Mouse (Mus musculus) G1E (cell line): ENCODE measurements at regions not wholly inside any gene's neighbourhood (a gene's known extent, or its start where the extent isn't known, plus 50 kb on each side); places are given as distances from the start of the nearest gene placed in this dataset.

Source experiments
- ATAC-seq: 2 replicates; pipeline ENCODE4 v1.8.0; 2016; ENCODE audit warnings: mild to moderate bottlenecking; ENCODE audit not compliant: insufficient number of reproducible peaks, poor library complexity, low FRiP score, severe bottlenecking; ENCODE audit errors: extremely low read depth
- DNase-seq: peaks from one replicate; pipeline ENCODE4 v3.0.0; 2012; ENCODE audit warnings: low spot score
- H3K27me3 ChIP-seq: 2 replicates; pipeline ENCODE4 v1.6.1; 2012; ENCODE audit warnings: mild to moderate bottlenecking, low read length, inconsistent platforms; ENCODE audit not compliant: insufficient read depth
- H3K36me3 ChIP-seq: replicated peaks from 2 replicates; pipeline ENCODE3; 2012; ENCODE audit warnings: mild to moderate bottlenecking, inconsistent platforms
- H3K4me1 ChIP-seq: 2 replicates; pipeline ENCODE4 v1.6.1; 2012; ENCODE audit warnings: low read depth, low read length, inconsistent platforms, mixed read lengths; ENCODE audit not compliant: insufficient read depth
- H3K4me3 ChIP-seq: 2 replicates; pipeline ENCODE4 v1.5.1; 2012; ENCODE audit warnings: low read depth, mild to moderate bottlenecking, inconsistent platforms, low read length, moderate library complexity, mixed read lengths
- H3K9me3 ChIP-seq: replicated peaks from 2 replicates; pipeline ENCODE4 v1.6.1; 2012; ENCODE audit warnings: inconsistent platforms
- CTCF ChIP-seq: IDR thresholded peaks from 2 replicates; pipeline ENCODE4 v1.5.1; 2012; ENCODE audit warnings: low read depth, low read length, inconsistent platforms, mixed read lengths
- GATA1 ChIP-seq: IDR thresholded peaks from 2 replicates; pipeline ENCODE4 v1.6.1; 2012; ENCODE audit warnings: borderline replicate concordance, low read length, inconsistent platforms, mixed read lengths
- GATA2 ChIP-seq: IDR thresholded peaks from 2 replicates; pipeline ENCODE4 v1.6.1; 2012; ENCODE audit warnings: low read depth, low read length, inconsistent platforms, borderline replicate concordance
- POLR2AphosphoS5 ChIP-seq: IDR thresholded peaks from 2 replicates; pipeline ENCODE4 v1.6.1; 2012; ENCODE audit warnings: low read depth, low read length, inconsistent platforms; ENCODE audit not compliant: insufficient replicate concordance
- TAL1 ChIP-seq: conservative IDR thresholded peaks from 2 replicates; pipeline ENCODE4 v1.6.1; 2012; ENCODE audit warnings: low read depth, low read length, inconsistent platforms, mixed read lengths

DNA sequence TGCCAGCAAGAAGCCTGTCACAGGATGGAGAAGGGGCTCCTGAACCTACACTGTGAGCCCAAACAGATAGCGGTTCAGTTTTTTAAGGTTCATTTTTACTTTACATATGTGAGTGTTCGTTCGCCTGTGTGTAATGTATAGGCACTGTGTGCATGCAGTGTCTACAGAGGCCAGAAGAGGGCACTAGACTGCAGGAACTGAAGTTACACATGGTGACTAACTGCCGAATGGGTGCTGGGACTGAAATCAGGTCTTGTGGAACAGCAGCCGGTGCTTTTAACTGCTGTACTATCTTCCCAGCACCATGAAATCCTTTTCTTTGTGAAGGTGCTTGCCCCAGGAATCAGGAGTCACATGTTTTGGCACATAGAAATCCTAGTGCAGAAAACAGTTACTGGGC lies 256.1 kb upstream of the Gadl1 start:
- no peak for TF ChIP-seq GATA2
- no peak for TF ChIP-seq TAL1
- TF ChIP-seq GATA1, result no peak
- TF ChIP-seq POLR2AphosphoS5, result no peak
- no peak for TF ChIP-seq CTCF
- no peak for ATAC-seq
- Histone ChIP-seq H3K36me3 (no peaks in the 10 kb centered on the region), H3K9me3 (peaks cover 74% of the 10 kb centered on the region), H3K4me3 (no peak overlapping the region), H3K27me3 (no peaks in the 10 kb centered on the region), H3K4me1 (no peaks in the 10 kb centered on the region)
- no peak for DNase-seq

- Histone ChIP-seq H3K4me1 (no peaks in the 10 kb centered on the region), H3K4me3 (no peak overlapping the region)
- no peak for ATAC-seq
Measured at GRCm38 (mm10) chr9:115654933-115655332, 254.3 kb upstream of the Gadl1 start.

GRCm38 (mm10) chr9:115656538-115656937 lies 252.7 kb upstream of the Gadl1 start:
- no peaks in the 10 kb centered on the region for H3K36me3 ChIP-seq
- DNase-seq (no peak), ATAC-seq (no peak)
- H3K4me1 ChIP-seq, result no peaks in the 10 kb centered on the region
- TF ChIP-seq GATA2 (no peak), CTCF (no peak), POLR2AphosphoS5 (no peak), TAL1 (no peak), GATA1 (no peak)
- no peak overlapping the region for H3K4me3 ChIP-seq
- H3K9me3 ChIP-seq, result peaks cover 76% of the 10 kb centered on the region
- H3K27me3 ChIP-seq, result no peaks in the 10 kb centered on the region

More at GRCm38 (mm10) chr9:115654933-115655332, 254.3 kb upstream of the Gadl1 start:
- H3K36me3 ChIP-seq, result no peaks in the 10 kb centered on the region
- H3K9me3 ChIP-seq, result peaks cover 70% of the 10 kb centered on the region
- DNase-seq, result no peak
- no peaks in the 10 kb centered on the region for H3K27me3 ChIP-seq
- TF ChIP-seq GATA2 (no peak), POLR2AphosphoS5 (no peak), CTCF (no peak), TAL1 (no peak), GATA1 (no peak)

DNA sequence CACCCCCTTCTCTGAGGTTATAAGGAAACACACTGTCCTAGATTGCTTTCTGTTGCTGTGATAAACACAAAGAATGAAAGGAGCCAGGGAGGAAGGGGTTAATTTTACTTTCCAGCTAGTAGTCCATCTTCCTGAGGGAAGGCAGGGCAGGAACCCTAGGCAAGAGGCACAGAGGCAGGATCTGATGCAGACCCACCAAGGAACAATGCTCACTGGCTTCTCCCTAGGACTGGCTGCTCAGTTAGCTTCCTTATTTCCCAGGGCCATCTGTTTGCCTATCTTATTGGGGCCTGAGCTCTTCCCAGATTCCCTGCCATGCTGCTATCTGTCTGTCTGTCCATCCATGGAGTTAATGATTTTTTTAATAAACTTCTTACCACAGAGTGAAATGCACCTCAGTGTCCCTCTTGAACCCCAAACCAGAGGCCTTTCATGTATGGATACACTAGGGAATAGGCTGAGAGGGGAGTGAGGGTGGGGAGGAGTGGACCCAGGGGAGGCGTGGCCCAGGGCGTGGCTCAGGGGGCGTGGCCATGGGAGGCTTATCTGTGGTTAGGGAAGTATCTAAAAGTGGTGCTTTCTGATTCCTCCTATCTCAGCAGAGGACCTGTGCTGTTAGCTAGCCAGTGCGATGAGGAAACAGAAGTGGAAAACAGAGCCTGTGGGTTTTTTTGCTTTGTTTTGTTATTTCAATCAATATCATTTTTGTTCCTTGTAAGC lies 252.1 kb upstream of the Gadl1 start:
- Histone ChIP-seq H3K9me3 (peaks cover 77% of the 10 kb centered on the region), H3K27me3 (no peaks in the 10 kb centered on the region), H3K4me1 (no peaks in the 10 kb centered on the region), H3K4me3 (no peak overlapping the region), H3K36me3 (no peaks in the 10 kb centered on the region)
- TF ChIP-seq POLR2AphosphoS5 (no peak), CTCF (no peak), GATA1 (no peak), GATA2 (no peak), TAL1 (no peak)
- DNase-seq, result no peak
- no peak for ATAC-seq

DNA sequence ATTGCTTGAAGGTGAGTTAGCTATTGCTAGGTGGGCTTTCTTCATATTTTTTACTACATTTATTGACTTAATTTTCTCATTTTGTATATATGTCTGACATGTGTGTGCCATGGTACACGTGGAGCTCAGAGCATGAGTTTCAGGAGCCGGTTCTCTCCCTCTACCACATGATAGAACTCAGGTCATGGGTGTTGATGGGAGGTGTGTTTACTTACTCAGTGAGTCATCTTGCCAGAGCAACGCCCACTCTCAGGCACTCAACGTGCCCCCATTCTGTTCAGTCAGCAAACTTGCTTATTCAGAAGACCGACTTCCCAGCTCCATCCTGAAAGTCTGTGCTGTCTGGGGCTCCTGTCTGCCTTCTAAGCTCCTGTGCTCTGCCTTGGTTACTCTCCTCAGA lies 250.8 kb upstream of the Gadl1 start:
- Histone ChIP-seq H3K27me3 (no peaks in the 10 kb centered on the region), H3K9me3 (peaks cover 76% of the 10 kb centered on the region), H3K4me3 (no peak overlapping the region), H3K36me3 (no peaks in the 10 kb centered on the region), H3K4me1 (no peaks in the 10 kb centered on the region)
- TF ChIP-seq GATA1 (no peak), GATA2 (no peak), CTCF (no peak), POLR2AphosphoS5 (no peak), TAL1 (no peak)
- DNase-seq (no peak), ATAC-seq (no peak)

DNA sequence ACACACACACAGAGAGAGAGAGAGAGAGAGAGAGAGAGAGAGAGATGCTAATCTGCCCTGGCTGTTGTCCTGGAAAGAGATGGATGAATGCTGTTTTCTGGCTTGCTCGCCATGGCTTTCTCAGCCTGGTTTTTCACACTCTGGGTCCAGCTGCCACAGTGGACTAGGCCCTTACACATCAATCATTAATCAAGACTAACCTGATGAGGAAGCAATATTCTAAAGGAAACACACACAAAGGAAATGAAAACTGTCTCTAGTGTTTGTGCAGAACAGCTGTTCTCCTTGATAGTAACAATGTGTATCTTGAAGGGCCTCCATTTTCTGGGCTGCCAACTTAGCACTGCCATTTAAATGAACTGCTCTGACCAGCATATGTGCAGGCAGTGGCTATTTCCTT lies 248.9 kb upstream of the Gadl1 start:
- DNase-seq, result no peak
- no peak for ATAC-seq
- Histone ChIP-seq H3K4me3 (no peak overlapping the region), H3K27me3 (no peaks in the 10 kb centered on the region), H3K4me1 (no peaks in the 10 kb centered on the region), H3K9me3 (peaks cover 73% of the 10 kb centered on the region), H3K36me3 (no peaks in the 10 kb centered on the region)
- no peak for TF ChIP-seq GATA1
- no peak for TF ChIP-seq POLR2AphosphoS5
- no peak for TF ChIP-seq TAL1
- no peak for TF ChIP-seq CTCF
- no peak for TF ChIP-seq GATA2
